Mouse (Mus musculus) heart, adult 2 months (tissue): ENCODE results near the gene Rassf5. TPM values are rescaled to one million over a fixed set of nuclear protein-coding genes. Genes with fewer than 3 reads are reported as not detected.
A peak's percentile ranks its signal among the peaks of the same experiment; 100 is the strongest.

Experiments used
- DNase-seq, 2 experiments: peaks; one replicate each; pipeline ENCODE4 v3.0.0; 2021
- H3K27ac ChIP-seq: fragments of 200-600 bp; 2 replicates; pipeline ENCODE4 v1.8.1; 2022
- H3K27me3 ChIP-seq: fragments of 200-500 bp; 2 replicates; pipeline ENCODE4 v1.6.1; 2012; ENCODE audit warnings: mild to moderate bottlenecking, low read length, inconsistent platforms, mixed read lengths; ENCODE audit not compliant: control insufficient read depth, insufficient read depth
- H3K36me3 ChIP-seq: fragments of 200-500 bp; 2 replicates; pipeline ENCODE4 v1.6.1; 2012; ENCODE audit warnings: low read length, inconsistent platforms; ENCODE audit not compliant: control insufficient read depth, insufficient read depth
- H3K4me1 ChIP-seq: fragments of 200-500 bp; 2 replicates; pipeline ENCODE4 v1.6.1; 2011; ENCODE audit warnings: low read length; ENCODE audit not compliant: control insufficient read depth, insufficient read depth
- H3K4me3 ChIP-seq: fragments of 200-600 bp; 2 replicates; pipeline ENCODE4 v1.8.1; 2022
- H3K79me2 ChIP-seq: fragments of 200-500 bp; replicated peaks from 2 replicates; pipeline ENCODE4 v1.6.1; 2012; ENCODE audit warnings: mild to moderate bottlenecking, inconsistent platforms, low read length, moderate library complexity, mixed read lengths; ENCODE audit not compliant: control insufficient read depth, insufficient read depth
- H3K9ac ChIP-seq: fragments of 200-500 bp; 2 replicates; pipeline ENCODE4 v1.6.1; 2012; ENCODE audit warnings: low read depth, mild to moderate bottlenecking, control low read depth, inconsistent platforms, low read length, mixed read lengths
- CTCF ChIP-seq: fragments of 200-600 bp; IDR thresholded peaks from 2 replicates; pipeline ENCODE4 v1.8.1; 2022; ENCODE audit warnings: antibody characterized with exemption, mild to moderate bottlenecking, moderate library complexity
- EP300 ChIP-seq: fragments of 200-500 bp; IDR thresholded peaks from 2 replicates; pipeline ENCODE4 v1.6.1; 2011; ENCODE audit warnings: low read depth, low read length, control low read depth; ENCODE audit not compliant: insufficient read depth
- POLR2A ChIP-seq: fragments of 200-500 bp; IDR thresholded peaks from 2 replicates; pipeline ENCODE4 v1.6.1; 2011; ENCODE audit warnings: mild to moderate bottlenecking, low read depth, low read length, control low read depth; ENCODE audit not compliant: insufficient read depth
- WGBS: fragments of 180-500 bp; shearing (Covaris S2); methylation state at CpG from one replicate; pipeline ENCODE4 v1.1.7; 2018; 5-methylcytosine and 5-hydroxymethylcytosine counted together
- intact Hi-C: fragments of 180-260 bp; cut with DNase I; formaldehyde crosslinking; loops from one replicate; pipeline ENCODE4 v1.15.1; 2025
- polyA plus RNA-seq: library from polyadenylated mRNA; depleted of rRNA; stranded (reverse); fragments of >200 nt; gene quantifications from 2 replicates; pipeline ENCODE4 v1.2.3, GENCODE M21; 2012
- total RNA-seq, 2 experiments: library from RNA; stranded (reverse); gene quantifications; 2 replicates each; pipeline ENCODE4 v1.2.3; 2021

Rassf5 gene
- total and polyA plus RNA-seq, 3 experiments = 1.7 to 2.3 (median 2.0) TPM

GRCm38 (mm10) chr1:131139102-131140095 lies 105.7 kb downstream of the Rassf5 start:
- H3K27ac ChIP-seq = peak overlapping the region; percentile 84; the same call in 1 of the 2 replicates
- DNase-seq = no peak
- intact Hi-C loops = loop anchor here (2.0 kb wide), 1 partner anchor 13 kb away; the partner anchor contains the start of gene Eif2d
- H3K27me3 ChIP-seq = peaks cover 2% of the 10 kb centered on the region; the same call in 1 of the 2 replicates
- no peak overlapping the region for H3K9ac ChIP-seq
- no peaks in the 10 kb centered on the region for H3K79me2 ChIP-seq
- no peaks in the 10 kb centered on the region for H3K4me1 ChIP-seq
- TF ChIP-seq EP300 (no peak), CTCF (no peak), POLR2A (no peak)
- WGBS = 68% methylated on average over 11 of the region's 11 CpGs
- H3K36me3 ChIP-seq = no peaks in the 10 kb centered on the region
- no peak overlapping the region; the same call in 1 of the 2 replicates for H3K4me3 ChIP-seq

GRCm38 (mm10) chr1:131138191-131139016 lies 106.7 kb downstream of the Rassf5 start, which contains the start of gene Dyrk3:
Dyrk3 (minus strand) TSS chr1:131138340.
- Histone ChIP-seq H3K79me2 (no peaks in the 10 kb centered on the region), H3K27me3 (peaks cover 2% of the 10 kb centered on the region; the same call in 1 of the 2 replicates), H3K36me3 (no peaks in the 10 kb centered on the region), H3K9ac (peak within 1 kb of the TSS; percentile 58), H3K4me1 (no peaks in the 10 kb centered on the region), H3K4me3 (peak within 1 kb of the TSS; percentile 89), H3K27ac (peak within 1 kb of the TSS; percentile 84)
- peak; percentile 94 to 96 for DNase-seq
- TF ChIP-seq EP300 (no peak), CTCF (peak; percentile 65), POLR2A (peak; percentile 84)
- WGBS = 4% methylated on average over 49 of the region's 49 CpGs
- intact Hi-C loops = loop anchor here (1.0 to 2.0 kb wide), 3 partner anchors 14 to 154 kb away; partner anchors contain the start of gene Eif2d

- 3% methylated on average over 32 of the region's 36 CpGs for WGBS
- intact Hi-C loops = loop anchor here (1.0 to 2.0 kb wide), 3 partner anchors 15 to 153 kb away; partner anchors contain the start of gene Eif2d
- H3K27ac ChIP-seq = no peak overlapping the region; the same call in 1 of the 2 replicates
These were observed 107.3 kb downstream of the Rassf5 start for GRCm38 (mm10) chr1:131137717-131138118.

GRCm38 (mm10) chr1:131137111-131137510 lies 107.9 kb downstream of the Rassf5 start:
- WGBS = 68% methylated on average over 5 of the region's 5 CpGs
- Histone ChIP-seq H3K4me1 (no peaks in the 10 kb centered on the region), H3K9ac (no peak overlapping the region), H3K27ac (no peak overlapping the region), H3K36me3 (no peaks in the 10 kb centered on the region), H3K4me3 (peak overlapping the region; percentile 89), H3K27me3 (peaks cover 2% of the 10 kb centered on the region; the same call in 1 of the 2 replicates), H3K79me2 (no peaks in the 10 kb centered on the region)
- DNase-seq = no peak
- TF ChIP-seq EP300 = no peak
- TF ChIP-seq CTCF = no peak
- no peak for TF ChIP-seq POLR2A
- intact Hi-C loops = no loop called here

More at GRCm38 (mm10) chr1:131137717-131138118, 107.3 kb downstream of the Rassf5 start:
- Histone ChIP-seq H3K4me3 (peak overlapping the region; percentile 89), H3K9ac (peak overlapping the region; percentile 43), H3K36me3 (no peaks in the 10 kb centered on the region), H3K4me1 (no peaks in the 10 kb centered on the region), H3K27me3 (peaks cover 2% of the 10 kb centered on the region; the same call in 1 of the 2 replicates), H3K79me2 (no peaks in the 10 kb centered on the region)
- peak; percentile 30 to 34 for DNase-seq
- TF ChIP-seq EP300 (no peak), CTCF (no peak), POLR2A (no peak)

- peaks cover 2% of the 10 kb centered on the region; the same call in 1 of the 2 replicates for H3K27me3 ChIP-seq
- DNase-seq = no peak
- H3K36me3 ChIP-seq = no peaks in the 10 kb centered on the region
- WGBS = 73% methylated on average over 10 of the region's 10 CpGs
- H3K9ac ChIP-seq = no peak overlapping the region
- no peak overlapping the region for H3K27ac ChIP-seq
- no peaks in the 10 kb centered on the region for H3K79me2 ChIP-seq
- intact Hi-C loops = no loop called here
- no peaks in the 10 kb centered on the region for H3K4me1 ChIP-seq
- TF ChIP-seq CTCF = no peak
- no peak for TF ChIP-seq EP300
- no peak for TF ChIP-seq POLR2A
- no peak overlapping the region for H3K4me3 ChIP-seq
These were observed 109.0 kb downstream of the Rassf5 start for GRCm38 (mm10) chr1:131135960-131136629.
